Mouse (Mus musculus) CH12F3 (cell line): ENCODE measurements around the gene Rpap3.

Experiments used
- in situ Hi-C: fragments of 300-500 bp; cut with MboI; formaldehyde crosslinking; loops from 2 replicates; pipeline ENCODE4 v1.14.3; 2020; ENCODE audit warnings: low sequenced_read_pairs

Gene Rpap3

DNA sequence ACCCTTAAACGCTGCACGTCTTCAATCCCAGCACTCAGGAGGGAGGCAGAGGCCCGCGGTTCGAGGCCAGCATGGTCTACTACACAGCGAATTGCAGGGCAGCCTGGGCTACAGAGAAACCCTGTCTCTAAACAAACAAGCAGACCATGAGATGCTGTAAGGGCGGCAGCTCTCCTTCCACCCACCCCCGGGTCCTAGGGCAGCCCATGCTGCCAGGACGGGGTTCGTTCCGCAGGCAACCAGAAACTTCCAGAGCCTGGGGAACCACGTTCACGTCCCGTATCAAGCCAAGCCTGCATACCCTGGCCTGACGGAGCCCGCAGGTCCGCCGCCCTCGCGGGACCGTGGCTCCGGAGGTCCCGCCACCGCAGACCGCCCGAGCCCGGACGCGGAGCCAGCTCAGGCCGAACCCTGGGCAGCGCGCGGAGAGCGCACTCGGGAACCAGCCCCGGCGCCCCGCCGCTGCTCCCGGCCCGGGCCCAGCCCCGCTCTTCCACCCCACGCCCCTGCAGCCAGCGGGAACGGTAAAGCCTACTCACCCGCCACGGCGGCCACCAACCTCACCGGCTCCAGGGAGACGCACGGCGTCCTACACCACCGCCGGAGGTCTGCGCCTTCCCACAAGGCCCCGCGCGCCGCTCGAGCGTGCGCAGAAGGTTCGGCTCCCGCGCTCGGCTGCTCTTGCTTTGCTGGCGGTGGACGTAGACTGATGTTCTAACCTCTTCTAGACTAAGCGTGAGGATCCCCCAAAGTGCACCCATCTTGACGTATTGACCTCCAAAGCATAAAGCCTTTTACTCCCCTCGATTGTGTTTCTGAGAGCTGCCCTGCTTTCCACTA, at the start of gene Rpap3:
TSS of gene Rpap3 (minus strand) at position 615 of the 840 bp plus-strand sequence.
- in situ Hi-C loops: no loop called here

DNA sequence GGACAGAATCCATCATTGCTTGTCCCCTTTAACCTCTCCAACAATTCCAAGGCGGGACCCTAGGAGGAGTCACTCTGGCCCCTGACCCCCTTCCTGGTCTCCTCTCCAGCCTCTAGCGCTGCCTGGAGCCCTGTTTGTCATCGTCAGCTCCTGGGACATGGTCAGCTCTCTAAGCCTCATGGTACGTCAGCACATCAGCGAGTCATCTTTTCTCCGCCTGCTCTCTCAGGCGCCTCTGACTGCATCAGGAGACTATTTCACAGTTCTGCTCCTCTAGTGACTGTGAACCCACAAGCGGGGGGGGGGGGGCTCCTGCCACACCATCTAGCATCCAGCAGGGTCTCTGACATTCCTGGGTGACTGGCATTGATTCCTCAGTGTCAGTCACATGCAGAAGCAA, 49.7 kb upstream of the Rpap3 start:
- in situ Hi-C loops: no loop called here

DNA sequence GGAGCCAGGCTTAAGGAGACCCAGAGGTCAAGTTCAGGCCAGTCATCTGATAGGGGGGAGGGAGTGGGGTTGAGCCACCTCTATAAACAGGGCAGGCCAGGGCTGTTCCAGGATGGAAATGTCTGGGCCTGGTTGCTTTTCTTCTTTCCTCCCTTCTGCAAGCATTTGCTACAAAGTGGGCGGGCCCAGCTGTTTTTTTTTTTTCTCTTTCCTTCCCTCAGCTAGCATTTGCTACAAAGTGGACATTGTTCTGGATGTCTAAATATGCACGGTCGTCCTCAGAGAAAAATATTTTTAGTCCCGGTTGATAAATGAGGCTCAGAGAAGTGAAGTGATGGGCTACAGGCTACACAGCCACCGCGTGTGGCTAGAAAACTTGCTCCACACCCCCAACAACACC, 48.9 kb upstream of the Rpap3 start:
- in situ Hi-C loops: no loop called here

DNA sequence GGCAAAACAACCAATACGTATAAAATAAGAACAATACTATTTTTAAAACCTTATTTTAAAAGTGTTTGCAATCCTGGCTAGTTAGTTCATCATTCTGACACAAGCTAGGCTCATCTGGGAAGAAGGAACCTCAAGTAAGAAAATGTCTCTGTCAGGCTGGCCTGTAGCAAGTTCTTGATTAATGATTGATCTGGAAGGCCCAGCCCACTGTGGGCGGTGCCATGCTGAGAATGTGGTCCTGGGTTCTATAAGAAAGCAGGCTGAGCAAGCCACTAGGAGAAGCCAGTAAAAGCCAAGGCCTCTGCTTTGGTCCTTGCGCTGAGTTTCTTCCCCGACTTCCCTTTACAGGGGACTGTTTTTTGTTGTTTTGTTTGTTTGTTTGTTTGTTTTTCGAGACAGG, 46.9 kb upstream of the Rpap3 start:
- in situ Hi-C loops: no loop called here

DNA sequence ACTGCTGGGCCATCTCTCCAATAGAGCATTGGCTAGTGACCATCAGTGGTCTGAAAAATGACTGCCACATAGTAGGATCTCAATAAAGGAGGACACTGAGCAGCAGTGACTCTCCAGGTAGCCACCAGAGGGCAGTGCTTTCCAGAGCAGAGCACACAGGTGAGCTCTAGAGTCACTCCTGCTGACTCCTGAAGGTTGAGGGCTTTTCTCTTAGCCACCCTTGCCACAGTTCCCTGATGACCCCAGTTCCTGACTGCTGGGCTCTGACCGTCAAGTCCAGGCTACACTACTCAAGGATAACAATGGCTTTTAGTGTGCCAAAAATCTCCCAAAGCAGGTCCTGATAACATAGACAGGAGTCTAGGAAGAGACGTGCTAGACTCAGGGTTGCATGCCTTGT, 46.1 kb upstream of the Rpap3 start:
- in situ Hi-C loops: no loop called here

DNA sequence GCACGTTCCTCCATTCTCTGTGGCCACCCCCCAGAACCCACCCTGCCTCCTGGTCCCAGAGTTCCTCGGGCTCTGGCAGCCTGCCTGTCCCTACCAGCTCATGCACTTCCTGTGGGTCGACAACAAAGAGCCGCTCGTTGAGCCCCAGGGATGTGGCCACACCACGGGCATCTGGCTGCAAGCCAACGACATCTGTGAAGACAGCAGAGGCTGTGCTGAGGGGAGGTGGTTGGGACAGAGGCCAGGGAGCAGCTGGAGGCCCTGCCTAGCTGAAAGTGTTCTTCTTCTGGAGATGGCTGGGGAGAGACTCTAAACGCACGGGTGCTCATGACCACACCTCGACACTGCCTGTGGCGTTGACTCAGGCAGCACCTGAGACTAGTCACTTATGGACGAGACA, 45.1 kb upstream of the Rpap3 start:
- in situ Hi-C loops: no loop called here

DNA sequence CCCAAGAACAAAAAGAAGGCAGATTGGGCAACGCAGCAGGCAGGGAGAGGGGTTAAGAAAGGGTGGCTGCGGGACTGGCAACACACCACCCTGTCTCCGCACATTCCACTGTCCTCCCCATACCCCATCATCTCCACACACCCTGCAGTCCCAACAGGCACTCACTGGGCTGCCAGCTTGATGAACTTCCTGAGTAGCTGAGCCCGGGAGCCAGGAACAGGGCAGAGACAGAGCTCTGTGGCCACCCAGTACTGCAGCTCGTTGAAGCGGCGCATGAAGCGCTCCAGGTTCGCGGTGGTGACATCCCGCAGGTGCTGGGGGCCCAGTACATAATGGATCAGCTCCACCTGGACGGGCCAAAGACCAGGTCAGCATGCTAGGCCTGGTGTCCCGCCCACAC, 44.2 kb upstream of the Rpap3 start:
- in situ Hi-C loops: no loop called here

DNA sequence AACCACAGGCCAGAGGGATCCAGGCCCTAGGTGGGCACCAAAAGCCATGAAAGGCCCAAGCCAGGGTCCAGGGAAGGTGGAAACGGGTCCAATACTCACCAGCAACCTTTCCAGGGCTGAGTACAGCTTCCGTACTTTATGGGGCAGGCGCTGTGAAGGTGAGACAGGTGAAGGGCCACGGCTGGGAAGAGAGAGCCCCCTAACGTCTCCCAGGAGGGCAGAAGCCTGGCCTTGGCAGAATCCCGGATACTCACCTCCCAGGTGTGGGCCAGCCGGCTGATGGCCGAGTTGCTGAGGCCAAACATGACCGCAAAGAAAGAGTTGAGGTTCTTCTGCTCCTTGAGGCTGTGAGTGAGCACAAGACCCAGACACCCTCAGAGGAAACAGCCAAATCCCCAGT, 43.8 kb upstream of the Rpap3 start:
- in situ Hi-C loops: no loop called here

DNA sequence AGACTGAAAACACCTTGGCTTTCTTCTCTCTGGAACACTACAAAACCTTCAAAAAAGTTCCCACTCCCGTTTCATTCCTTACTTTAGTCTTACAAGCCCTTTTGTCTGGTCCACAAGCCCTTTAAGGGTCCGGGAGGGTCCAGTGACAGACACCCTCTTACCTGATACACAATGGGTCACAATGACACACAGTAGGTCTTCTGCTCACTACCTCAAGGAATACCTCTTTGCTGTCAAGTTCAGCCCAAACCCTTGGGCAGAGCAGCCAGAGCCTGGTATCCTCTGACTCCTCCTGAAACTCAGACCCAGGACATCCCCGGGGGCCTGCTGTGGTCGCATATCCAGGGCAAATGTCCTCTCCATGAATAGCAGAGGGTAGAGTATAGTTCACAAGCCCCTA, 43.3 kb upstream of the Rpap3 start:
- in situ Hi-C loops: no loop called here

DNA sequence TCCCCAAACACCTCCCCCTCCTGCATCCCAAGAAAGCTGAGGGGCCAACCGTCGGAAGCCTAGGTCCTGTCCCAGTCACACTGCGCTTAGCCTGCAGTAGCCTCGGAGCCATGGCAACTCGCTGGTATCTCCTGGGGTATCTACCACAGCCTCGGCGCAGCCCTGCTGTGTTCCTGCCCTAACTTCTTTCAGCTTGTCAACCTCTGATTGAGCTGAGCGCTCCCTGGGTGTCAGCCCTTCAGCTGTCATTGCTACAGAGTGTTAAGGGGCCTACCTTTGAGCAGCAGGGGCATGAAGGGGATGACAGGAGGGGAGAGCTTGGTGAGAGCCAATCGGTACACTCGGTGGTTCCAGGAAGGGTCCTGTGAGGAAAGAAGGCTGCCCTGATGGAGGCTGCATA, 42.7 kb upstream of the Rpap3 start:
- in situ Hi-C loops: no loop called here

DNA sequence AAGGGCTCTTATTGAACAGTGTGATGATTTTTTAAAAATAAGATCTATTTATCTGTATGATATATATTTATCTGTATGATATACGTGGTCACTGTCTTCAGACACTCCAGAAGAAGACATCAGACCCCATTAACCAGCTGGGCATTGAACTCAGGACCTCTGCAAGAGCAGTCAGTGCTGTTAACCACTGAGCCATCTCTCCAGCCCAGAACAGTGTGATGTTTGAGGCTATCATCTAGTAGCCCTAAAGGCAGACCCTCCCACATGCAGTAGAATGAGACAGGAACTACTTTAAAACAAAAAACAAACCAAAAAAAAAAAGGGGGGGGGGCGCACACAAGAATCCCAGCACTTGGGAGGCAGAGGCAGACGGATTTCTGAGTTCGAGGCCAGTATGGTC, 41.9 kb upstream of the Rpap3 start:
- in situ Hi-C loops: no loop called here

DNA sequence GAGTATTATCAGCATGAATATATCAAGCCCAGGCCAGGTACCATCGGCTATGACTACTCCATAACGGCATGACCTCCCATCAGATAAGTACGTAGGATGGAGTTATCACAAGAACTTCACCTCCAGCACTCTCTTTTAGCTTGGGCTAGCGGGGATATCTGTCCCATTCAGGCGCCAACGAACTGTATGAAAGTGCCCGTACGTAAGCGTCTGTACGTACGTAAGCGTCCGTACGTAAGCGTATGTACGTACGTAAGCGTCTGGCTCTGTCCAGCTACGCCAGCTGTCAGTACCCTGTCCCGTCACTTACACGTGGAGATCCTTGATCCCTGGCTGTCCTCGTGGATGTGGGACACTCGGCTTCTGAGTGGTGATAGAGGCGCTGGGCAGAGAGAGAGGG, 41.1 kb upstream of the Rpap3 start:
- in situ Hi-C loops: no loop called here

DNA sequence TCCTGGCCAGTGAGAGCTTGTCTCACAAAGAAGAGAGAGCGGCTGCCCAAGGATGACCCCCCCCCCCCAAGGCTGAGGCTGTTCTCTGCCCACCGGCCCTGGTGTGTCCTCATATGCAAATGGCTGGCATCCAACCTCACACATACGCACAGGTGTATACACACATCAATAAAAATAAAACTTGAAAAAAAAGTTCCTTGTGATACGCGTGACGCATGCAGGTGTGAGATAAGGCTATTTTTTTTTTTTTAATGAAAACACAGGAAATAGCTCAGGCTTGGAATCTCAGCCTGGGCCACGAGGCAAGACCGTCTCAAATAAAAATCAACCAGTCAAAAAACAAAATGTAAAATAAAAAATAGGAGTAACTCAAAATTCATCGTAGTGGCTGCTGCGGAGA, 40.7 kb upstream of the Rpap3 start:
- in situ Hi-C loops: no loop called here

DNA sequence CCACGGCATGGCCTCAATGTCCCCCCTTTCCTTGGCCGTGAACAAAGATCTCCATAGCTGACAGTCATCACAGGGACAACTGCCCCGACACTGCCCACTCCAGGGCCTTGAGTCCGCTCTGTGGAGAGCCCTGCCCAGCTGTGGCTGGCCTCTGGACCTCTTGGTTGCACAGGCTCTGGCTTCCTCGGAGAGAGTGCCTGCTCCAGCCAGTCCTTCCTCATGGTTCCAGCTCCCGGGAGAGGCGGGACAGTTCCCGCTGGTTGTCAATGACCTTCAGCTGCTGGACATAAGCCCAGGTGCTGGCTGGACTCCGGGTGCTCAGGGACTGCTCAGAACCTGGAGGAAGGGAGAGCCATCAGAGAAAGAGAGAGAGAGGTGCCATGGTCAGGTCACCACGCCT, 39.7 kb upstream of the Rpap3 start:
- in situ Hi-C loops: no loop called here

DNA sequence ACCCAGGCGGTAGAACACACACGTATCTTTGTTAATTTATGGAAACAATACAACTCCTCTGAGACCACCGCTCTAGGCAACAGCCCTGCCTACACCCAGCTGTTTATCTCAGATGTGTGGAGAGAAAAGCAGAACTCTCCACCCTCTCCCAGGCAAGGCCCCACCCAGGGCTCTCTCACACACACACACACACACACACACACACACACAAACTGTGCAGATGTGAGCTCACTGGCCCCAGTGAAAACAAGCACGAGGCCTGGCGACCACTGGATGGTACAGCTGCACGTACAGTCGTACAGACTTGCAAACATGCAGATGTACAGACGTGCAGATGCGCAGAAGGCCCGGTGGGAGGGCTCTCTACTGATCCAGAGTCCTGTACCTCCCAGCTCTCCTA, 39.3 kb upstream of the Rpap3 start:
- in situ Hi-C loops: no loop called here

DNA sequence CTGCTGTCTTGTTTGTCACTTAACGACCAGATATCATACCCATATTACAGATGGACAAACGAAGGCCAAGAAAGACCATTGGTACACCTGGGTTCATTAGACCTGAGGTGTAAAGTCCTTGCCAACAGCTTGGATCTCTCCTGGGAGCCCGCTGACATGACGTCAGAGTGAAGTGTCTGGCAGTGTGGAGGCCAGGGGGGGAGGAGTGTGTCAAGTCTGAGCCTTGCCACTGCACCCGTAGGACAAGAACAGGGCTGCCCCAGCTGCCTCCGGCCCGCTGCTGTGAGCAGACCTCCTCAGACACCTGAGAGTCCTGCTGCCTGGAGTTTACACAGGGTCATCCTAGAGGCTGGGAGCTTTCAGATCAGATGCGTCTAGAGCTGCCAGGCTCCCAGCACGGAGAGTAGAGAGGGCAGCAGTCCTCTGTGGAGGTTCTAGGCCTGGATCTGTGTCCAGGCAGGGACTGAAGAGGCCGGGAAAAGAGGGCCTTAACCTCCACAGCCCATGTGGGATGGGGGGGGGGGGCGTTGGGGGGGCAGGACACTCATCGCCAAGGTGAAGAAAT, 38.4 kb upstream of the Rpap3 start:
- in situ Hi-C loops: no loop called here

DNA sequence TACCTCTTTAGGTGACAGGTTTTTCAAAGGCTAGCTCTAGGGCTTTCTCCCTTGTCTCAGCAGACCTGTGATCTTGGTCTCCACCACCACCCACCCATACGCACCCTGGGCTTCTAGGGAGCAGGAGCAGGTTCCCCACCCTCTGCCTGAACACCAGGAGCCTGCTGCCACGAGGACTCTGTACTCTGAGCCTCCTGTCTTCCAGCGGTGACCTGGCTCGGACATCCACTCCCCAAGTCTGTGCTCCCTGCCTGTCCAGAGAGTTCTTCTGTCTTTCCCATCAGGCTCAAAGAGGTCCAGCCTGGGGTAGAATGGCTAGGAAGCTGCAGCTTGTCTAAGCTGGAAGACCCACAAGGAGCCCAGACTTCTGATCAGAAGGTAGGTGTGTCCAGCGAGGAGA, 37.6 kb upstream of the Rpap3 start:
- in situ Hi-C loops: no loop called here

DNA sequence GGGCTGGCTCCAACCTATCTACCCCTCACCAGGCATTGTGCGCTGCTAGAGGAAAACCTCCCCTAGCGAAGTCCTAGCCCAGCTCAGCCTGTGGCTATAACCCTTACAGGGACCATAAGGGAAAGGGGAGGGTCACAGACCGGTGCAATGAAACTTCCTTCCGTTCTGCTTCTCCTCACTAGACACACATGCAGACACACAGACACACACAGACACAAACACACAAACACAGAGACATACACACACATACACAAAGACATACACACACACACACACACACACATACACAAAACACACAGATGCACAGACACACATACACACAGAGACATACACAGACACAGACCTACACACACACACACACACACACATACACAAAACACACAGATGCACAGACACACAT, 37.0 kb upstream of the Rpap3 start:
- in situ Hi-C loops: no loop called here

DNA sequence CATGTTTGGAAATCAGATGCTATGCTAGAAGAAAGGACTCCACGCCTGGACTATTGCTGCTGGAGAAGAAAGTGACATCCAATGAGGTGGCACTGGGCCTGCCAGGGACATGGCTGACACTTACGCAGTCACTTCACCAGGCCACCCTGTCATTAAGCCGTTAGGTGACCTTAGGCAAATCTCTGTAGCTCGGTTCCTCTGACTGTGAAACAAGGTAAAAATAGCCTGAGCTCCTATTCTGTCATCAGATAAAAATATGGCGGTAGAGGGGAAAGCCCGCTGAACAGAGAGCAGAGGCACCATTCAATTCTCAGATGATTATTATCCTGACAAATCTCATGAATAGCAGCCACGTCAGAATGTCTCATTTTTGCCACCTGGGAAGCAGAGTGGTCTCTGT, 36.4 kb upstream of the Rpap3 start:
- in situ Hi-C loops: no loop called here

DNA sequence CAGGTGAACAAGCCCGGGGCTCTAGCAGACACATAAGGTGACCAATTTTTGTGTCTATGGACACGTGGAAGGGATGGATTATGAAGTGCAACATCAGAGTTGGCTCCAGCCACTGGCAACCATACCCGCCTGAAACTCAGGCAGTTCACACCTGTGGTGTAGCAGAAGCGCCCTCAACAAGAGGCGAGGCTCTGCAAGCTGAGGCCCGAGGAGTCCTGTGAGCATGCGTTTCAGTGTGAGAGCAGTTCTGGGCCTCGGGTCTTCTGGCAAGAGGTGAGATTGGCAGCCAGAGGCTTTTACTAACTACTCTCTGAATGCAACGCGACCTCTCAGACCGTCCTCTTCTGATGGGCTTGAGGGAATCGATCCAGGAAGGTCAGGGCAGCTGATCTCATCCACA, 36.0 kb upstream of the Rpap3 start:
- in situ Hi-C loops: no loop called here

DNA sequence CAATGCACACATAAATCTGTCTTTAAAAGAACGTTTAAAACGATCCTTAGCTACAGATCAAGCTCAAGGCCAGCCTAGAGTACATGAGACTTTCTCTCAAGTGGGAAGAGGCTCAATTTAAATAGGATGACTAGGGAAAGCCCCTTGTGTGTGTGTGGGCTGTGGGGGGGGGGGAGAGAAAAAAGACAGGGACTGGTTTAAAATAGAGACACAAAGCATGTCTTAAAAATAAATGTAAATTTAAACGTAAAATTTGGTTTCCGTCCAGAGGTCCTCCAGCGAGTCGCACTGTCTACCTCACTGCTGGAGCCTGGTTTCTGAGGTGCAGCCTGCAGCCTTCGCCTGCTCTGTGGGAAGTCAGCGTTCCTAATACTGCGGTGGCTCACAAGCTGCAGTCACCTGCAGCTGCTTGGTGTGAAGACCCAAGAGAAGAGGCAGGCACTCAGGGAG, 34.7 kb upstream of the Rpap3 start:
- in situ Hi-C loops: no loop called here

DNA sequence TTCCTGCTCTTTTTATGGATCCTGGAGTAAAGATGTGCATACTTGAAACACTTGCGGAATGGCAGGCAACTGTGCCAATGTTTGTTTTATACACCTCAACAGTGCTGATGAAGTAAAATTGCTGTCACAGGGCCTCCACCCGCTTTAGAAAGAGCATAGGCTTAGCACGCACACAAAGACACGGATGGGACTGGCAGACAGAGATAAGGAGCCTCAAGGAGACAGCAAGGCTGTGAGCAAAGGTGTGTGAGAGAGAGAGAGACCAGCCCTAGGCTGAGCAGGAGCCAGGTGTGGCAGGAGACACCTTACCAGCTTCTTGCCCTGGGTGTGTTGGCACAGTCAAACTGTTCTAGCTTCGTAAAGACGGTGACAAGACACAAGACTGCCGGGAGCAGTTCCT, 33.3 kb upstream of the Rpap3 start:
- in situ Hi-C loops: no loop called here

DNA sequence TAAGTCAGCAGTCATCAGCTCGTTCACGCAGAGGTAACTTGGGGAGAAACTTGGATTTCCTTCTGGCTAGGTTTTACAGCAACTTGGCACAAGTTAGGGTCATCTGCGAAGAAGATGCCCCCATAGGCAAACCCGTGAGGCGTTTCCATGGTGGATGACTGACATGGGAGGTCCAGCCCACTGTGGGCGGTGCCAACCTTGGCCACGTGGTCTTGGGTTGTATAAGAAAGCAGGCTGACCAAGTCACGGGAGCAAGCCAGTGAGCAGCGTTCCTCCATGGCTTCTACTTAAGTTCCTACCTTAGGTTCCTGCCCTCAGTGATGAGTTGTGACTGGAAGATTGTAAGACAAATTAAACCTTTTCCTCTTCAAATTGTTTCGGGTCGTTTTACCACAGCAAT, 26.4 kb upstream of the Rpap3 start:
- in situ Hi-C loops: no loop called here
